Mouse (Mus musculus) lung, adult 2 months (tissue): Measurements from ENCODE around the gene Gstm5.

ENCODE experiments used
- CTCF ChIP-seq: fragments of 200-500 bp; IDR thresholded peaks from 2 replicates; pipeline ENCODE4 v1.5.1; 2011; ENCODE audit warnings: mild to moderate bottlenecking, low read length, control low read depth; ENCODE audit not compliant: insufficient read depth
- POLR2A ChIP-seq: fragments of 200-500 bp; IDR thresholded peaks from 2 replicates; pipeline ENCODE4 v1.6.1; 2011; ENCODE audit warnings: low read depth, mild to moderate bottlenecking, control low read depth, low read length, borderline replicate concordance; ENCODE audit errors: extremely low read depth

GRCm38 (mm10) chr3:107865364-107866091 is 30.1 kb upstream of the Gstm5 start:
- no peak for TF ChIP-seq POLR2A
- no peak for TF ChIP-seq CTCF
